Mouse (Mus musculus): ENCODE results near the gene Klhl41. TPM values are rescaled to one million over a fixed set of nuclear protein-coding genes. Genes with fewer than 3 reads are reported as not detected.

Klhl41 gene
- polyA plus RNA-seq, 1 experiment, result not detected

GRCm38 (mm10) chr2:69681931-69682330 lies 12.0 kb downstream of the Klhl41 start:
- 89% methylated on average over 4 of the region's 4 CpGs for WGBS
- H3K36me3 ChIP-seq (ENCODE audit: control insufficient read depth, insufficient read depth, low read length), result 0 out of 2 replicates have a peak, but pooled peaks cover 2% of the 10 kb centered on the region
- TF ChIP-seq CTCF (IDR thresholded peaks at IDR 0.05; ENCODE audit: extremely low read depth, insufficient read depth, insufficient read length, insufficient replicate concordance), result no peak
- no peak for TF ChIP-seq POLR2A (IDR thresholded peaks at IDR 0.05; ENCODE audit: low read depth, low read length)
- no peaks in the 10 kb centered on the region for H3K4me1 ChIP-seq (ENCODE audit: control insufficient read depth, insufficient read depth, insufficient read length)
- no peak overlapping the region for H3K27ac ChIP-seq (ENCODE audit: insufficient read depth, low read length)
- no peak for DNase-seq (ENCODE audit: low read depth in 1 of 2, low spot score in 2 of 2)
- H3K27me3 ChIP-seq (ENCODE audit: control insufficient read depth, insufficient read depth, low read length), result no peaks in the 10 kb centered on the region
- no peak overlapping the region for H3K4me3 ChIP-seq (ENCODE audit: extremely low read depth, insufficient read depth, insufficient read length)

- Histone ChIP-seq H3K27me3 (ENCODE audit: control insufficient read depth, insufficient read depth, low read length) (no peaks in the 10 kb centered on the region), H3K4me3 (ENCODE audit: extremely low read depth, insufficient read depth, insufficient read length) (no peak overlapping the region), H3K4me1 (ENCODE audit: control insufficient read depth, insufficient read depth, insufficient read length) (no peaks in the 10 kb centered on the region), H3K27ac (ENCODE audit: insufficient read depth, low read length) (no peak overlapping the region), H3K36me3 (ENCODE audit: control insufficient read depth, insufficient read depth, low read length) (0 out of 2 replicates have a peak, but pooled peaks cover 2% of the 10 kb centered on the region)
- TF ChIP-seq CTCF (IDR thresholded peaks at IDR 0.05; ENCODE audit: extremely low read depth, insufficient read depth, insufficient read length, insufficient replicate concordance) (no peak), POLR2A (IDR thresholded peaks at IDR 0.05; ENCODE audit: low read depth, low read length) (no peak)
- DNase-seq (ENCODE audit: low read depth in 1 of 2, low spot score in 2 of 2), result no peak
- 94% methylated on average over 13 of the region's 13 CpGs for WGBS
Measured at GRCm38 (mm10) chr2:69683036-69683805, 13.3 kb downstream of the Klhl41 start.

- no peak for DNase-seq (ENCODE audit: low read depth in 1 of 2, low spot score in 2 of 2)
- WGBS, result 88% methylated on average over 3 of the region's 3 CpGs
- no peak for TF ChIP-seq POLR2A (IDR thresholded peaks at IDR 0.05; ENCODE audit: low read depth, low read length)
- Histone ChIP-seq H3K4me1 (ENCODE audit: control insufficient read depth, insufficient read depth, insufficient read length) (no peaks in the 10 kb centered on the region), H3K36me3 (ENCODE audit: control insufficient read depth, insufficient read depth, low read length) (0 out of 2 replicates have a peak, but pooled peaks cover 2% of the 10 kb centered on the region), H3K4me3 (ENCODE audit: extremely low read depth, insufficient read depth, insufficient read length) (no peak overlapping the region), H3K27me3 (ENCODE audit: control insufficient read depth, insufficient read depth, low read length) (no peaks in the 10 kb centered on the region), H3K27ac (ENCODE audit: insufficient read depth, low read length) (no peak overlapping the region)
Measured at GRCm38 (mm10) chr2:69684488-69684887, 14.6 kb downstream of the Klhl41 start.

GRCm38 (mm10) chr2:69690214-69690613 lies 20.3 kb downstream of the Klhl41 start:
- Histone ChIP-seq H3K4me3 (ENCODE audit: extremely low read depth, insufficient read depth, insufficient read length) (no peak overlapping the region), H3K27me3 (ENCODE audit: control insufficient read depth, insufficient read depth, low read length) (no peaks in the 10 kb centered on the region), H3K36me3 (ENCODE audit: control insufficient read depth, insufficient read depth, low read length) (peaks cover 12% of the 10 kb centered on the region), H3K4me1 (ENCODE audit: control insufficient read depth, insufficient read depth, insufficient read length) (no peaks in the 10 kb centered on the region), H3K27ac (ENCODE audit: insufficient read depth, low read length) (no peak overlapping the region)
- no peak for TF ChIP-seq CTCF (IDR thresholded peaks at IDR 0.05; ENCODE audit: extremely low read depth, insufficient read depth, insufficient read length, insufficient replicate concordance)
- no peak for TF ChIP-seq POLR2A (IDR thresholded peaks at IDR 0.05; ENCODE audit: low read depth, low read length)
- WGBS, result 92% methylated on average over 3 of the region's 3 CpGs
- no peak for DNase-seq (ENCODE audit: low read depth in 1 of 2, low spot score in 2 of 2)

GRCm38 (mm10) chr2:69690843-69691242 lies 20.9 kb downstream of the Klhl41 start:
- 91% methylated on average over 6 of the region's 6 CpGs for WGBS
- H3K36me3 ChIP-seq (ENCODE audit: control insufficient read depth, insufficient read depth, low read length), result peaks cover 12% of the 10 kb centered on the region
- no peaks in the 10 kb centered on the region for H3K4me1 ChIP-seq (ENCODE audit: control insufficient read depth, insufficient read depth, insufficient read length)
- TF ChIP-seq POLR2A (IDR thresholded peaks at IDR 0.05; ENCODE audit: low read depth, low read length) (no peak), CTCF (IDR thresholded peaks at IDR 0.05; ENCODE audit: extremely low read depth, insufficient read depth, insufficient read length, insufficient replicate concordance) (no peak)
- no peak for DNase-seq (ENCODE audit: low read depth in 1 of 2, low spot score in 2 of 2)
- H3K27me3 ChIP-seq (ENCODE audit: control insufficient read depth, insufficient read depth, low read length), result no peaks in the 10 kb centered on the region
- no peak overlapping the region for H3K4me3 ChIP-seq (ENCODE audit: extremely low read depth, insufficient read depth, insufficient read length)
- H3K27ac ChIP-seq (ENCODE audit: insufficient read depth, low read length), result no peak overlapping the region

- no peak overlapping the region for H3K4me3 ChIP-seq (ENCODE audit: extremely low read depth, insufficient read depth, insufficient read length)
- DNase-seq (ENCODE audit: low read depth in 1 of 2, low spot score in 2 of 2), result no peak
- no peak overlapping the region for H3K27ac ChIP-seq (ENCODE audit: insufficient read depth, low read length)
- H3K27me3 ChIP-seq (ENCODE audit: control insufficient read depth, insufficient read depth, low read length), result no peaks in the 10 kb centered on the region
- TF ChIP-seq POLR2A (IDR thresholded peaks at IDR 0.05; ENCODE audit: low read depth, low read length), result no peak
- TF ChIP-seq CTCF (IDR thresholded peaks at IDR 0.05; ENCODE audit: extremely low read depth, insufficient read depth, insufficient read length, insufficient replicate concordance), result no peak
- peaks cover 10% of the 10 kb centered on the region for H3K36me3 ChIP-seq (ENCODE audit: control insufficient read depth, insufficient read depth, low read length)
- WGBS, result 97% methylated on average over 11 of the region's 11 CpGs
- H3K4me1 ChIP-seq (ENCODE audit: control insufficient read depth, insufficient read depth, insufficient read length), result no peaks in the 10 kb centered on the region
Measured at GRCm38 (mm10) chr2:69693501-69693900, 23.6 kb downstream of the Klhl41 start.

- WGBS, result 94% methylated on average over 8 of the region's 8 CpGs
- Histone ChIP-seq H3K27ac (ENCODE audit: insufficient read depth, low read length) (no peak overlapping the region), H3K4me3 (ENCODE audit: extremely low read depth, insufficient read depth, insufficient read length) (no peak overlapping the region), H3K27me3 (ENCODE audit: control insufficient read depth, insufficient read depth, low read length) (no peaks in the 10 kb centered on the region), H3K4me1 (ENCODE audit: control insufficient read depth, insufficient read depth, insufficient read length) (no peaks in the 10 kb centered on the region), H3K36me3 (ENCODE audit: control insufficient read depth, insufficient read depth, low read length) (peaks cover 16% of the 10 kb centered on the region)
- TF ChIP-seq POLR2A (IDR thresholded peaks at IDR 0.05; ENCODE audit: low read depth, low read length) (no peak), CTCF (IDR thresholded peaks at IDR 0.05; ENCODE audit: extremely low read depth, insufficient read depth, insufficient read length, insufficient replicate concordance) (no peak)
- no peak for DNase-seq (ENCODE audit: low read depth in 1 of 2, low spot score in 2 of 2)
Measured at GRCm38 (mm10) chr2:69700446-69700845, 30.5 kb downstream of the Klhl41 start.
